Mouse (Mus musculus) 416B (cell line): ENCODE measurements around the gene Ptbp1.
"Not testable (repeated sequence)": the region's sequence is repeated elsewhere in the genome, so short reads cannot be mapped to it uniquely, and the experiment has no call there.

Experiments used
- DNase-seq: peaks from one replicate; pipeline ENCODE4 v3.0.0; 2011; ENCODE audit warnings: low read depth

Gene Ptbp1

DNA sequence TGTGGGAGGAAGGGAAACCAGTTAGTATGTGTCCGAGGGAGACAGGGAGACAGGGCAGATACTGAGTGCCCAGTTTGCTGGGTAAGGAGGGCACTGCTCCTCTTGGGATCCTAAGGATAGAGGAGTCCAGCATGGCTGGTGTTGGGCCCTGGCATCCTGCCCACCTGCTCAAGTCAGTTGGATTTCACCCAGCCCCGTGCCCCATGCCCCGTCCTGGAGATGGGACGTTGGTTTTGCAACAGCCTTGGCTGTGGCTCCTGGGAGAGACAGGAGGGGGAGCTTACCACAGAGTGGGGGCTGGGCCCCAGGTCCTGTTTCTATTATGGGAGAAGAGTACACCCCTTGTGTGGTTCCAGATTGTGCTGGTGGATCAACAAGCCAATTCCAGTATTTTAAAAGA, 30.2 kb downstream of the Ptbp1 start:
- DNase-seq = peak; percentile 75

DNA sequence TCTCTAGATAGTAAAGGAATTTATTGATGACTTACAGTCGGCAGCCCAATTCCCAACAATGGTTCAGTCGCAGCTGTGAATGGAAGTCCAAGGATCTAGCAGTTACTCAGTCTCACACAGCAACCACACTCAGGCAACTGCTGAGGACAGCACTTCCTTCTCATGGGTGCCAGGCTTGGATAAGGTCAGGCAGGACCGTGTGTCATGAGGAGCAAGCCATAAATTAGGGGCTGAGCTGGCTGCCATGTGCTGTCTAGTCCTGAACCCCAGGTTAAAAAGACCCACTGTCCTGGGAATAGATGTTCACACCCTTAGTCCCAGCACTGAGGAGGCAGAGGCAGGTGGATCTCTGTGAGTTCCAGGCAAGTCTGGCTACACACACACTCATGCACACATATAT, 30.7 kb downstream of the Ptbp1 start:
- DNase-seq = not testable (repeated sequence)

DNA sequence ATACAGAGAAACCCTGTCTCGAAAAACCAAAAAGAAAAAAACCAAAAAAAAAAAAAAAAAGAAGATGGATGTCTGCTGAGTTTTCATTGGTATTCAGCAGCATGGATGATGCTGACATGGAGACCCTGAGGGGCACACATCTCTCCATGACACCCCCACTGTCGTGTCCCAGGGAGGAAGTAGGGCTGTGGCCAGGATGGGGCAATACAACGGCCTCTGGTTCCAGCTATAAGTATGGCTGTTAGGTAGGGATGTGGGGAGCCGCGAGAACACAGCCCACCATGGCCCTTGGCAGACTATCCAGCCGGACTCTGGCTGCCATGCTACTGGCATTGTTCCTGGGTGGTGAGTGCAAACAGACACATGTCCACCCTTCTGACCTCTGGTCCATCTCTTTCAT, 31.8 kb downstream of the Ptbp1 start, which contains the start of gene Elane:
Gene Elane, plus strand, starts transcription at position 194 of the 400 bp plus-strand sequence.
- DNase-seq = no peak

DNA sequence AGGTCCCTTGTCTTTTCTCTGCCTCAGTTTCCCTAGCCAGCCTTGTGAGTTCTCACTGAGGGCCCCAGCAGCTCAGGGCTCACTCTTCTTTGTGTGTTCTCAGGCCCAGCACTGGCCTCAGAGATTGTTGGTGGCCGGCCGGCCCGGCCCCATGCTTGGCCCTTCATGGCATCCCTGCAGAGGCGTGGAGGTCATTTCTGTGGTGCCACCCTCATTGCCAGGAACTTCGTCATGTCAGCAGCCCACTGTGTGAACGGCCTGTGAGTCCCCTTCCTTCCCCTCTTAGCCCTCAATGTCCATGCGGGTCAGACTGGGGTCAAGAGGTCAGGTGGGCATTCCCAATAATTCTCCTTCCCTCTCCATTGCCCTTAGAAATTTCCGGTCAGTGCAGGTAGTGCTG, 32.4 kb downstream of the Ptbp1 start:
- no peak for DNase-seq

DNA sequence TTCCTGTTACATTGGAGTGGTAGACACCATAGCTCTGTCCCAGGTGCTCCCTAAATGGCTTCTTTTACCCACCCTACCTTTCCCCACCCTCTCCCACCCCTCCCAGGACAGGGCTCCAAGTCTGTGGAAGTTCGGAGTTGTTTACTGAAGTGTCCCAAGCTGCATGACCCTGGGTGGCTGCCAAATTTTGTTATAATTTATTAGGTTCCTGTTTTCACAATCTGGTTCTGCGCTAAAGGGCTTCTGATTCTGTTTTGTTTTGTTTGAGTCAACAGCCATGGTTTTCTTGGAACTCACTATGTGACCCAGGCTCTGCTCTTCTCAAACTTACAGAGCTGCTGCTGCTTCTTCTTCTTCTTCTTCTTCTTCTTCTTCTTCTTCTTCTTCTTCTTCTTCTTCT, 35.2 kb downstream of the Ptbp1 start:
- DNase-seq = no peak

DNA sequence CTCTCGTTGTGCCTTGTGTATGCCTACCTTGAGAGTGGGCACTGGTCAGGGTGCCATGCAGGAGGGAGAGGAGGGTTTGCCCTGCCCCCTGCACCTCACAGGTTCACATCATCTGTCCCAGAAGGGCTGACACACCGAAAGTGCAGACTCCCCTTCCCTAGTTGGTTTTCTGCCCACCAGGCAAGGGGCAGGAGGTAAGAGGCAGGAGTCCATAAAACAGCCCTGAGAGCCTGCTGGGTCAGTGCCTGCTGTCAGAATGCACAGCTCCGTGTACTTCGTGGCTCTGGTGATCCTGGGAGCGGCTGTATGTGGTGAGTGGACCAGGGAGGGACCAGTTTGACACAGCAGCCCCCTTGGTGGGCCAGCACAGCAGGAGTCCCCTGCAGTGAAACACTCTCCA, 36.4 kb downstream of the Ptbp1 start, which contains the start of gene Cfd:
Gene Cfd, plus strand, starts transcription at position 184 of the 400 bp plus-strand sequence.
- no peak for DNase-seq

DNA sequence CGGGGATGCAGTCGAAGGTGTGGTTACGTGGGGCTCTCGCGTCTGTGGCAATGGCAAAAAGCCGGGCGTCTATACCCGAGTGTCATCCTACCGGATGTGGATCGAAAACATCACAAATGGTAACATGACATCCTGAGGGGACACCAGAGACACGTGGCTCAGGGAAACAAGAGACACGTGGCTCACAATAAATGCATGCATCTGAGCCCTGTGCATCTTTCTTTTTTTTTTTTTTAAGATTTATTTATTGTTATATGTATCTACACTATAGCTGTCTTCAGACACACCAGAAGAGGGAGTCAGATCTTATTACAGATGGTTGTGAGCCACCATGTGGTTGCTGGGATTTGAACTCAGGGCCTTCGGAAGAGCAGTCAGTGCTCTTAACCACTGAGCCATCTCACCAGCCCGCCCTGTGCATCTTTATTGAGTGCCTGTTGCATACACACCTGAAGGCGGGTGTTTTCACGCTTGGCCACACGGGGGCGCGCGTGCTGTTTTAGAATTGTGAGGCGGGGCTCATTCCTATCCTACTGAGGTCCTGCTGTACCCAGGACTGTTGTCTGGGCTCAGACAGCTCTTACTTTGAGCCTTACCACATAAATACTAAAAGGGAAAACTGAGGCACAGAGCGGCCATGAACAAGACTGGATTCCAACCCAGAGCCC, 38.4 kb downstream of the Ptbp1 start:
- DNase-seq = peak; percentile 77

DNA sequence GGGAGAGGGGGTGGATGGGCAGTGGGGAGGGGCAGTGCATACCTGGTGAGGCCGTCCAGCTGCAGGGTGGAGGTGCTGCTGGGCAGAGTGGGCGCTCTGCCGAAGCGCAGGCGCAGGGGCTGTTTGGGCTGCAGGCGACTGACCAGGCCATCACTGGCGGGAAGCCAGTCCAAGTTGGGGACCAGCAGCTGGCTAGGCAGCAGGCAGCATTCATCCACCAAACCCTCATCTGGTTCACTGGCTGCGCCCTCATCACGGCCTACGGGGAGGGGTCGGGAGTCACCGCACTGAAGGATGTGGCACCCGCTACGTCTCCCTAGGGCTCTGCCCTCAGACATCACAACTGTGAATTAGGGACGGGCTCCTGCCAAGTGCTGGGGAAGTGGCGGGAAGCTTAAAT, 42.1 kb downstream of the Ptbp1 start:
- no peak for DNase-seq

DNA sequence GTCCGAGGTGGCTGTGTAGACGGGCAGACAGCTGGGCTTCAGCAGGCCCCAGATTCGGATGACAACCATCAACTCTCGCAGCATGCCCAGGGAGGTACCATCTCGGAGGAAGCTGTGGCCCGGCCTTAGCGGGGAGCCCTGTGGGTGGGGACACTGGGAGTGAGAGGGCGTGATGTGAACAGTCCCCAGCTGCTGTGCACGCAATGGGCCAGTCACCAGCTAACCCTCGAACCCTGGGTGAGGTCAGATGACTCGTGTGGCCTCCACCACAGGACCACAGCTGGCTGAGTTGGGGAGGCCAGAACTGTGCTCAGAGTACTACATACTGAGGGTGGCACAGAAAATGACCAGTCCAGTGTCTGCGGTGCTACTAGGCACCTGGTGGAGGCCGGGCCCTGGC, 42.6 kb downstream of the Ptbp1 start:
- DNase-seq = no peak

DNA sequence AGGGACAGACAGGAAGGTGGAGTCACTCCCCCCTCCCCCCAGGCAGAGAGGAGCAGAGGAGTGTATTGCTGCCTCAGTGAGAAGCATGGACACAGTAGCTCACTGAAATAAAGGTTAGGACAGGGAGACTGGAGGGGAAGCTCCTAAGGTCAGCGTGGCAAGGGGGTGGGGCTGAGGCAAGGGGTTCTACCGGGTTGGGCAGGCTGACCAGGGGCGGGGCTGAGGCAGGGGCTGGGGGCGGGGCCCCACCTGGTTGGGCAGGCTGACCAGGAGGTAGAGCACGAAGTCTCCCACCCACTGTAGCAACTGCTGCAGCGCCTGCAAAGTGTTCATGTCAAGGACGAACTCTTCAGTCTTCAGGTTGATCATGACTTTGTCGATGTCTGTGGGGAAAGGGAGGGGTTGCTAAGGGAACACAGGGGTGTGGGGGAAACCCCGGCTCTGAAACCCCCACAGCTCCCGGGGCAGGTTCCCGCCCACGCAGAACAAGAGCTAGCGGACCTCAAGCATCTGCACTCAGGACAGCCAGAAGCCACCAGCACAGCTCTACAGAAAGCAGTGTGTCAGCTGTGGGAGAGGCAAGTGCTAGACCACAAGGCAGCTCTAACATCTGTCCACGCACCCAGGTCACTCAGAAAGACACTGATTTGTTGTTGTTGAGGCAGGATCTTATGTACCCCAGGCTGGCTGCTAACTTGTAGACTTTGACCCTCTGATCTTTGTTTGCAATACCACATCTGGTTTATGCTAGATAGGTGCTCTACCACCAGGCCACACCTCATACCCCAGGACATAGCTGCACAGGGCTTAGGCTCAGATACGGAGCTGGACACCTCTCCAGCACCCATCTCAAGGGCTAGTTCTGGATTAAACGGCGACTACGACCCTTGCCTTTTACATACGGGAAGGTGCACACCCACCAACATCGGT, 43.4 kb downstream of the Ptbp1 start:
- no peak for DNase-seq

DNA sequence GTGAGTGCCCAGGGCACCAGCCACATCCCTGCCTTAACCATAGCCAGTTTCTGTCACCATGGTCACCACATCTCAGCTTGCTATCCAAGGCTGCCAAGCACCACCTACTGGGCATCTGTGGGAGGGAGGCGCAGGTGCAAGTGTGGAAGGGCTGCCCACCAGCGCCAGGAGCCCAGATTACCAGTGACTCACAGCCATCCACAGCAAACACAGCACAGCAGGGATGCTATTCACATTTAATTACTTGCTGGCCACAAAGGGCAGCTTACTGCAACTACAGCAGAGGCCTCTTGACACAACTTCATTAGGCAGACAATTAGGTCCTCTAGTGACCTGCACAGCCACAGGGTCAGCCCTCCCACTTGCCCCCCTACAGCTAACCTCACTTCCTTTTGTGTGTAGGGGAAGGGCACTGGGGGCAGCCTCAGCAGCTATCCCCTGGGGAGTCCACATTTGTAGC, 46.8 kb downstream of the Ptbp1 start:
- peak; percentile 48 for DNase-seq

DNA sequence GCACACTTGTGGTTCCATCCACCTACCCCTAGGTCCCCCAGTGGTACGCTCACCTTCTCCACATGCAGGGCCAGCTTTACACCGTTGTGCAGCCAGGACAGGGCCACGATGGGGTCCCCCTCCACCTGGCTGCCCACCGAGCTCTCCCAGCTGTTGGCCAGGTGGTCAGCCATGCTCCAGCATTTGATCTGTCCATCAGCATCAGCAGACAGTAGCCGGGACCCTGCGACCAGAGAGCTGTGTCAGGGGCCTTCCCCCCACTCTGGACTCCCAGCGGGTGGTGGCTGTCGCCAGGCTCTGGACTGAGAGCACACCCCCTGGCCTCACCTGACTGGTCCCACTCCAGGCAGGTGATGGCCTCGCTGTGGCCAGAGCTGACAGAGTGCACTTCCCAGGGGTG, 52.5 kb downstream of the Ptbp1 start:
- no peak for DNase-seq

DNA sequence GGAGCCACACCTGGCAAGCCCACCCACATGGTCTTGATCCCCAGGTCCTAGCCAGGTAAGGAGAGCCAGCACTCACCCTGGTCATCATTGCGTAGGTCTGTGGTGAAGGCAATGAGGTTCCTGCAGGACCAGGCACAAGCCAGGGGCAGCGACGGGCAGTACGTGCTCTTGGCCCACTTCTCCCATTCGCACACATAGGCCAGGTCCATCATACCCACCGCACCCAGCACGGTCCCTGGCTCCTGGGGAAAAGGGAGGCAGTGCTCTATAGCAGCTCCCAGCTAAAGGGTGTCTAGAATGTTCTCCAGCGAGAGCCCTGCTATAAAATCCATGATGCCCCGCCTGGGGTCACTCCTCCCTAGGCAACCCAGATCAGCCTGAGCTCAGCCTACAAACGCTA, 53.2 kb downstream of the Ptbp1 start:
- DNase-seq = no peak

DNA sequence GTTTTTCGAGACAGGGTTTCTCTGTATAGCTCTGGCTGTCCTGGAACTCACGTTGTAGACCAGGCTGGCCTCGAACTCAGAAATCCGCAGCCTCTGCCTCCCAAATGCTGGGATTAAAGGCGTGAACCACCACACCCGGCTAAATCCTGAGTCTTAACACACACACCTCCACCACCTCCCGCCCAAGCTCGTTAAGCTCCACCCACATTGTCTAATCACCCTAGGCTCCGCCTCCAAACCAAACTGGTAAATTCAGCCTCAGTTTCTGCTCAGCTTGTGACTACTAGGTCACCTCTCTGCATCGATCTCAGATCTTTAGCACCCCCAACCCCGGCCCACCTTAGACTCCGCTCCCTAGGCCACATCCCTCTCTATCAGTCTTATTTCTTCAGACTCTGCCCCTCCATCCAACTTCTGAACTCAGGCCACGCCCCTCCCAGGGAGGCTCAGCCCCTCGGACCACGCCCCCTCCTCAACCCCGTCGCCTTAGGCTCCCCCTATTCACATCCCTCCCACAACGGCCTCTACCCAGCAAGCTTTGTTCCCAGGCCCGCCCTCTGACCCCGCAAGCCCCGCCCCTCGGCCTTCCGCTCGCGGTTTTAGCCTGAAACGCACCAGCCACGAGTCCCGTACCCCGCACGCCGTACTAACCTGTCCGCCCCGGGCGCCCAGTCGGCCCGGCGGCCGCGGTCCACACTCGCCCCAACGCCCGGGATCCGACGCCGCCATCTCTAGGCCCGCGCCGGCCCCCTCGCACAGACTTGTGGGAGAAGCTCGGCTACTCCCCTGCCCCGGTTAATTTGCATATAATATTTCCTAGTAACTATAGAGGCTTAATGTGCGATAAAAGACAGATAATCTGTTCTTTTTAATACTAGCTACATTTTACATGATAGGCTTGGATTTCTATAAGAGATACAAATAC, 54.2 kb downstream of the Ptbp1 start, which contains the start of gene Med16:
Gene Med16, minus strand, starts transcription at position 757 of the 925 bp plus-strand sequence.
- peak; percentile 99 for DNase-seq

DNA sequence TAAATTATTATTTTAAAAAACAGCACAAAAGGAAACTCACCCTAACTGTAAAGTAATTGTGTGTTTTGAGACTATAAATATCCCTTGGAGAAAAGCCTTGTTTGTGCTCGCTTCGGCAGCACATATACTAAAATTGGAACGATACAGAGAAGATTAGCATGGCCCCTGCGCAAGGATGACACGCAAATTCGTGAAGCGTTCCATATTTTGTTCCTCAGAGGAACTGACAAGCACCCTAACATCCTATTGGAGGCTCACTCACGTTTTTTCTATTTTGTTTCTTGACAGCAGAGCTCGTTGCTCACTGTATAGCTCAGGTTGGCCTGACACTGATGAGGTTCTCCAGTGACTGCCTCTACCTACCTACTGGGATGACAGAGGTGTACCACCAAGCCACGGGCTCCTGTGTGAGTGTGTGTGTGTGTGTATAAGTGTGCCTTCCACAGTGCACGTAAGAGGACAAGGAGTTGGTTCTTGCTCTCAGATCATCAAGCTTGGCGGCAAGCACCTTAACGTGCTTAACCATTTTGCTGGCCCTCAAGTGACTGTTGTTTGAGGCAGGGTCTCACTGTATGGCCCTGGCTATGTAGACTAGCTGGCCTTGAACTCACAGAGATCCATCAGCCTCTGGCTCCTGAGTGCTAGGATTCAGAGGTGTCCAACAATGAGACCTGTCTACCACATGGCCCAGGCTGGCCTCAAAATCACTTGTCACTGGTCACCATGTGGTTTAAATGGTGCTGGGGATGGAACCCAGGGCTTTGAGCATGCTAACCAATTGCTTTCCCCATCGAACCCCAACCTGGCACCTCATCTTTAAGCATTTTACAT, 55.1 kb downstream of the Ptbp1 start:
- no peak for DNase-seq

DNA sequence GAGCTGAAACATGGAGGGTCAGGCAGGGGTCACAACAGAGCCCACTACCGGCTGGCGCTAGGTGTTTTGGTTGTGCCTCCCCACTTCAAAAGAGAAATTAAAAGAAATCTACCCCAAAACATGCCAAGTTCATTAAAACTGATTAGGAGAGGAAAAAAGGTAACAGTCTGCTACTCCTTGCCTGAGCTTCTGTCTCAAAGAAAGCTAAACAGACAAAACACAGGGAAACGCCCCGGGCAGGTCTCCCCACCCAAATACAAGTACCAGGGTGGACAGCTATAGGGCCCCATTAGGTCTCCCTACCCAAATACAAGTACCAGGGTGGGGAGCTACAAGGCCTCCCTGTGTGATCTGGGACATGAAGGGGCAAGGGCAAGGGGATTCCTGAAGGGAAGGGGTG, 56.3 kb downstream of the Ptbp1 start, which contains the start of gene Gm26602:
Gene Gm26602, plus strand, starts transcription at position 301 of the 400 bp plus-strand sequence.
- DNase-seq = no peak

DNA sequence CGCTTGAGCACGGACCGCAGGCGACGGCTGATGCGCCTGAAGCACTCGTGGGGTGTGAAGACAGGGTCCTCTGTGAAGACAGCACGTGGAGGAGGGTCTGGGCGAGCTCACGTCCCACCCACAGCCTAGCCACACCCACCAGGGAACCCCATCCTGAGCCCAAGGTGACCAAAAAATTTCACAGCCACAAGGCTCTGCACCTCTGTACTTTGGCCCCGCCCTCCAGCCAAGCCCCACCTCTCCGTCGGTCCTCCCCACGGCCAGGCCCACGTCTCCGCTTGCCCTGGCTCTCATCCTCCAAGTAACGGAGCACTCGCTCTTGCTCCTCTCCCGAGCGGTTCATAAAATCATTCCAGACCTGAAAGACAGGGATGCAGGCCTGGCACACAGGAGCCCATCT, 58.2 kb downstream of the Ptbp1 start:
- no peak for DNase-seq
